Mouse (Mus musculus): ENCODE results near the gene Neu1.
A peak's percentile ranks its signal among the peaks of the same experiment; 100 is the strongest.

The Neu1 gene

DNA sequence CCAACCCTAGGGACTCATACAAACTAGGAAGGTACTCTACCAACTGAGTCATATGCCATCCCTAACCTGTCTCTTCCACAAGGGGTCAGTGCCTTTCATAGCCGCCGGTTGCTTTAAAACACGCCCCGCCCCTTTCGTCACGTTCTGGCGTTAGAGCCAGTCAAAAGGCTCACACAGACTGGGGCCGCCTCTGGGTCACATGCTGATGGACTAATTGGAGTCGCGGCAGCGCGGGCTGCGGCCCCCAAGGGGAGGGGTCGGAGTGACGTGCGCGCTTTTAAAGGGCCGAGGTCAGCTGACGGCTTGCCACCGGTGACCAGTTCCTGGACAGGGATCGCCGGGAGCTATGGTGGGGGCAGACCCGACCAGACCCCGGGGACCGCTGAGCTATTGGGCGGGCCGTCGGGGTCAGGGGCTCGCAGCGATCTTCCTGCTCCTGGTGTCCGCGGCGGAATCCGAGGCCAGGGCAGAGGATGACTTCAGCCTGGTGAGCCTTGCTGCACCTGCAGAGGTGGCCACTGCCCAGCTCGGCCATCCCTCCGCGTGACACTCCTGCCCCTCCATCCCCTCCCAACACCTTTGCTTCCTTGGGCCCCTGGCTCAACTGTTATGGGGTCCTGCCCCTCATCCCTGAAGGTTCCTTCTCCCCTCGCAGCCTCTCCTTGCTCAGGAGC is at the start of gene Neu1:
Gene Neu1 (plus strand): TSS at position 193 of the 674 bp plus-strand sequence.
- peak; percentile 99 for DNase-seq (ENCODE audit: low read depth, low spot score)

DNA sequence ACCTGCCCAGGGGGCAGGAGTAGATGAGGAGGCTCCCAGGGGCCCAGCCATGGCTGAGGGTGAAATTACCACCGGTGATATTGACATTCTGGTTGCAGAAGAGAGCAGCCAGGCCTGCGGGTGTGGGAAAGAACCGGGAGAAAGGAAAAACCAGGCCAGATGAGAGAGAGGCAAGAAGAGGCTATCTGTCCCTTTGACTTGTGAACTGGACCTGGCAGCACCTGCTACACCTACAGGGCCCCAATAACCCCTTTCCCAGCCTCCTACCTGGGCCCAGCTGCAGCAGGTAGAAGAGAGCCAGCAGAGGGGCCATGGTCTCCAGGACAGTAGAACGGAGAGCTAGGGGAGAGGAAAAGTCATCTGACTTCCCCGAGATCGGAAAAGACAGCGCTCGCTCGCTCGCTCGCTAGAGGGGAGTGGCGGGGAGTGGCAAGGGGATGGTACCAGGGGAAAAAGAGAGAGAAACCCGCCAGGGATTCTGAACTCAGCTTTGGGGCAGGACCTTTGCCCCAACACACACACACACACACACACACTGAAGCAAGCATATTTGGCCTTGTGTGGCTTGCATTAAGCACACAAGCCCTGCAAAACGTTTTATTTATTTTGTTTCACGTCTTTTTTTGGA is 49.3 kb upstream of the Neu1 start, which contains the start of gene Gm20547:
Gene Gm20547 (minus strand): TSS at position 360 of the 628 bp plus-strand sequence.
- no peak for DNase-seq (ENCODE audit: low read depth, low spot score)

DNA sequence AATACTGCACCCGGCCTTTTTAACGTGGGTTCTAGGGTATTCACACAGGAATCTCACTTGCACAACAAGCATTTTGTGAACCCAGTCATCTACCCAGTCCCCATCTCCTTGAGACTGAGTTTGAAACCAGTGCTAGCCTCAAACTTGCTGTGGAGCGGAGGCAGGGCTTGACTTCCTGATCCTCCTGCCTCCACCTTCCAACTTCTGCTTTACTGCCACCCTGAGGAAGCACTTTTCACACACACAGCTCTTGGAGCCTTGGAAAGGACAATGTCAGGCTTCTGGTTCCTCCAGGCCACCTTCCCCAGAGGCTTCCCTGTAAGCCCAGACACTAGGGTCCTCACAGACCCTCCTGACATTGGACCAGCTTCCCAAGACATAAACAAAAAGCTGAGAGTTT is 47.7 kb upstream of the Neu1 start:
- DNase-seq (ENCODE audit: low read depth, low spot score), result no peak

DNA sequence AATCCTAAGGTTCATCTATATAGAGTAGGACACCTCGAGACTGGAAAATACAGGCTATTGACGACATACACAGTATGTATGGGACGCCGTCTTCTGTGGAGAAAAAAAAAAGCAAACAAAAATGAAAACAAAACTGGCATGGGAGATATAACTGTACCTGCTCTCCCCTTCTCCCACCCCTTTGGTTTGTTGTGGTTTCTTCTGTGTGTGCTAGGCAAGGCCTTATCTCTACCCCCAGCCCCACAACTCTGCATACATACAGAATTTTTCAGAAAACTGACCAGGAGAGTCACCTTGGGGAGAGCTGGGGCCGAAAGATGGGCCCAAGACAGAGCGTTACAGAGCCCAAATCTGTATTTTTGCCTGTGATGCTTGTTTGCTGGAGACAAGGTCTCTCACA is 46.3 kb upstream of the Neu1 start:
- no peak for DNase-seq (ENCODE audit: low read depth, low spot score)

DNA sequence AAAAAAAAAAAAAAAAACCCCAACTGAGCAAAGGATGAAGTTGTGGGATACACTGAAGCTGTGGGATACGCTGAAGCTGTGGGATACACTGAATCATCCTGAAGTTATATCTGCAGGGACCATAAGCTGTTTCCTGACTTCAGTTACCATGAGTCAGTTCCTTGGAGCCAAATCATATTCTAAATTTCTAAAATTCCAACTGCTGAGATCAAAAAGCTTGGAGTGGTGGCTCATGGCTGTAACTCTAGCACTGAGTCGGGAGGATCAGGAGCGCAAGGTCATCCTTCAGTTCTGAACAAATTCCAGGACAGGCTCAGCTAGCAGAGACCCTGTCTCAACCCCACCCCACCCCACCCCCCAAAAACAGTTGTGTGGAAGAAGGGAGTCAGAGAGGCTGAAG is 45.4 kb upstream of the Neu1 start:
- no peak for DNase-seq (ENCODE audit: low read depth, low spot score)

GRCm38 (mm10) chr17:34887942-34888341 is 43.1 kb upstream of the Neu1 start:
- DNase-seq (ENCODE audit: low read depth, low spot score), result no peak

DNA sequence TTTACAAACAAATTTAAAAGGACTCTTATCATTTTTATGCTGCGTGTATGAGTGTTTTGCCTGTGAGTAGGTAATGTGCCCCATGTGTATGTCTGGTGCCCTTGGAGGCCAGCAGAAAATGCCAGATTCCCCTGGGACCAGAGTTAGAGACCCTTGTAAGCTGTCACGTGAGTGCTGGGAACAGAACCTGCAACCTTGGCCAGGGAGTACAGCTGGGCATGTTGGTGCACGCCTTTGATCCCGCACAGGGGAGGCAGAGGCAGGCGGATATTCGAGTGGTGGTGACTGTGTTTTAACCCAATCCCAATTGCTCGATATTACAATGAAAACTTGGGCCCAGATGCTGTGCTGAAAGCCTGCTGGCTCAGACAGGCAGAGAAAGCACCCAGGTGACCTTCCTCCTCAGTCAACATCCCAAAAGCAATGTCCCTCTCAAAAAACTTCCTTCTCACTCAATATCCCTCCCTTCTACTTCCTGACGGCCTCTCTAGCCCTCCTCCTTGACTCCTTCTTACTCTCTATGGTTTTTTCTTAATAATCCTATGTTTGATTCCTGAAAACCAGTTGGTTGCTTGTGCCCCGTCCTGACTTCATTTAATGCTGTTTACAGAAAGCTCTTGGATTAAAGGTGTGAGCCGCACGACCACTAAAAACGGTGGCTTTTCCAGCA is 40.8 kb upstream of the Neu1 start:
- no peak for DNase-seq (ENCODE audit: low read depth, low spot score)

GRCm38 (mm10) chr17:34891377-34891776 is 39.7 kb upstream of the Neu1 start:
- peak; percentile 52 for DNase-seq (ENCODE audit: low read depth, low spot score)

DNA sequence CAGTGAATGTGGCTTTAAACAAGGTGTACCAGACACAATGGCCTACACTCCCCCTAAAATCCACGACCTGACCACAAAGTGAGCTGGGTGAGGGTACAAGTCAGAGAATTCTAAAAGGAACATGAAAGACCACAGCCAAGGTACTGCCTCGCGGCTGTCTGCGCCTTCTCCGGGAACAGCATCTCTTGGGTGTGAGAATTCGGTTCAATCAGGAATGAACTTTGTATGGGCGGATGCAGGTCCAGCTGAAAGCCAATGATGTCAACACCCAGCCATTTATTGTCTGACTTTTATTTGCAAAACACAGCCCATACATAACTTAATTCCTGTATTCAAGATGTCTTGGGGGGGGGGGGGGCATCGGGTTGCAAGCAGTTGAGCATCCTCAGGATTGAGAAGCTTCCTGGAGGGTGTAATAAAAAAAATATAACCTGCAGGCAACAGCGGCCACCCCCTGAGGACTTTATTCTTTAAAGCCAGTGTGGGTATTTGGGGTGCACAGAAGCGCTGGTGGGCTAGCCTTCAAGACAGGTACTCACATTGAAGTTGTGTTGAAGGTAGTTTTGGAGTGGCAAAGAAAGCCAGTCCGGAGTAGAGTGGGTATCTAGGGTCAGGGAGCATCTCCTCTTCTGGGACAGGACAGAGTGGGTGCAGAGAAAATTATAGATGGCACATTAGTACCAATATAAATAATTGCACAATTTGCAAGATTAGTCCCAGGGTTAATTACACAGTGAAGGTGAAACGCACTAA is 37.8 kb upstream of the Neu1 start:
- no peak for DNase-seq (ENCODE audit: low read depth, low spot score)

- DNase-seq (ENCODE audit: low read depth, low spot score), result peak; percentile 96
Measured at GRCm38 (mm10) chr17:34894074-34894597, 36.9 kb upstream of the Neu1 start.

DNA sequence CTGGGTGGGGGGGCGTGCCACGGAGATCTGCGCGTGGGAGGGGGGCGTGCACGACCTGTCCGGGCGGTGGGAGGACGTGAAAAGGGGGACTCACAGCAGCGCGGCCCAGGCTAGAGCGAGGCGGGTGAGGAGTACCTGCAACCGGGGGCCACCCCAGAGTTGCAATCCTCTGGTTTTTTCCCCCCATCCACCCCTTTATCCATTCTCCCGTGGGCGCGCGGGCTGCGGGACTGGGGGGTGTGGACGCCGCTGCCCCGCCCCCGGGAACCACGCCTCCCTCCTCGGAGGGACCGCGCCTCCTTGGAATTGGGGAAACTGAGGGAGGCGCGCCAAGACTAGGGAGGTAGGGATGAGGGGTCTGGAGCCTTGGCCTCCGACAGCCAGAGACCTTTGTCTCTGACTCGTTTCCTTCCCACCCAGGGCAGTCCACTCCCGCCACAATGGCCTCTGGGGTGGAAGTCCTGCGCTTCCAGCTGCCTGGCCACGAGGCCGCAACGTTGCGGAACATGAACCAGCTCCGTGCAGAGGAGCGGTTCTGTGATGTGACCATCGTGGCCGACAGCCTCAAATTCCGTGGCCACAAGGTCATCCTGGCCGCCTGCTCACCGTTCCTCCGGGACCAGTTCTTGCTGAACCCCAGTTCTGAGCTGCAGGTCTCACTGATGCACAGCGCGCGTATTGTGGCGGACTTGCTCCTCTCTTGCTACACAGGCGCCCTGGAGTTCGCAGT is 36.1 kb upstream of the Neu1 start:
- peak; percentile 43 for DNase-seq (ENCODE audit: low read depth, low spot score)

DNA sequence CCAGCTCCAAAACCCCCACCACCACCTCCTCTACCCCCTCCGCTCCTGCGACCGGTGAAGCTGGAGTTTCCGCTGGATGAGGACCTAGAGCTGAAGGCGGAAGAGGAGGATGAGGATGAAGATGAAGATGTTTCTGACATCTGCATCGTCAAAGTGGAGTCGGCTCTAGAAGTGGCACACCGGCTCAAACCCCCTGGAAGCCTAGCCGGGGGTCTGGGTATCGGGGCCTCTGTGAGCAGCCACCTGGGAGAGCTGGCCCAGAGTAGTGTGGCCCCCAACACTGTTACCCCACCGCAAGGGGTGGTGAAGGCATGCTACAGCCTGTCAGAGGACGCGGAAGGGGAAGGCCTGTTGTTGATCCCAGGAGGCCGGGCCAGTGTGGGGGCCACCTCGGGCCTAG is 35.3 kb upstream of the Neu1 start:
- DNase-seq (ENCODE audit: low read depth, low spot score), result peak; percentile 17

DNA sequence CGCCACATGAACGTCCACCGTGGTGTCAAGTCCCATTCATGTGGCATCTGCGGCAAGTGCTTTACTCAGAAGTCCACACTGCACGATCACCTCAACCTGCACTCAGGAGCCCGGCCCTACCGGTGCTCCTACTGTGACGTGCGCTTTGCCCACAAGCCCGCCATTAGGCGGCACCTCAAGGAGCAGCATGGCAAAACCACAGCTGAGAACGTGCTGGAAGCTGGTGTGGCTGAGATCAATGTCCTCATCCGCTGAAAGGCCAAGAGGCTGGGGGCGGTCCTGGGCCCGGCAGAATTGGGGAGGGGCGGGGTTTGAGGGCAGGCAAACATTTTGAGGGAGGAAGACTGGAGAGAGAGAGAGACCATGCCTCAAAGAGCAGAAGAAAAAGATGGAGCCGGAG is 34.7 kb upstream of the Neu1 start:
- peak; percentile 60 for DNase-seq (ENCODE audit: low read depth, low spot score)

DNA sequence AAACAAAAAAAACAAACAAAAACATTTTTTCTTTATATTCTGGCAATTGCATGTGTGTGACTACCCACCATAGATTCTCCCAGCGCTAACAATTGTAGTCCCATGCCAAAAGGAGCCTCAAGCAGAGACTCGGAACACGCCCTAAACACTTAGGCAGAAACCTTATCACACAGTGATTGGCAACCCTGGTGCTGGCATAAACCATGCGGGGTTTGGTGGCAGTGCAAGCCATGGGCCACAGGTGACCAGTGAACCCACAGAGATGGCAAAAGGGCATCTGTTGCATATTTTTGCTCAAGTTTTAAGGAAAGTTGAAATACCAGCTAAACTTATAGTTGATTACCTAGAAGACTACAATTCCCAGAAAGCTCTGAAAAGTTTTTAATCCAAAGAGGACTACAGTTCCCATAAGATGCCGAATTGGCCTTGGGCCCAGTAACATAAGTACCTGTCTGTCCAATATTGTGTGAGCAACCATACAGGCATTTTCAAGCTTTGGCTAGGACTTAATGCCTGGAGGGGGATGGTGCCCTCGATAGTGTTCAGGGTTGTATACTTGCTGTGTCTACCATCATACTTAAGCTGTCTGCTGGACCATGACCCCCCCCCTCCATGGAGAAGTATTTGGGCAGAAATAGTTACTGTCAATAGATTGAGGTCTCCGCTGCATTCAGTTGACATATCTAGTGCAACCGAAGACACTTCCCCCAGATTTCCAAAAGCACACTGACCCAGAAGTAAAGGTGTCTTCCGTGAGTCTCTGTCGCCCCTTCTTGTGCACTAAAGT is 33.5 kb upstream of the Neu1 start:
- DNase-seq (ENCODE audit: low read depth, low spot score), result no peak

- peak; percentile 91 for DNase-seq (ENCODE audit: low read depth, low spot score)
Measured at GRCm38 (mm10) chr17:34898160-34898586, 32.9 kb upstream of the Neu1 start, which contains the start of the genes C2 and Ehmt2. Gene C2 (minus strand): TSS chr17:34898265. Gene Ehmt2 (plus strand): TSS chr17:34898469.

- DNase-seq (ENCODE audit: low read depth, low spot score), result no peak
Measured at GRCm38 (mm10) chr17:34898706-34899052, 32.4 kb upstream of the Neu1 start.

GRCm38 (mm10) chr17:34899053-34899889 is 31.8 kb upstream of the Neu1 start:
- DNase-seq (ENCODE audit: low read depth, low spot score), result peak; percentile 84

DNA sequence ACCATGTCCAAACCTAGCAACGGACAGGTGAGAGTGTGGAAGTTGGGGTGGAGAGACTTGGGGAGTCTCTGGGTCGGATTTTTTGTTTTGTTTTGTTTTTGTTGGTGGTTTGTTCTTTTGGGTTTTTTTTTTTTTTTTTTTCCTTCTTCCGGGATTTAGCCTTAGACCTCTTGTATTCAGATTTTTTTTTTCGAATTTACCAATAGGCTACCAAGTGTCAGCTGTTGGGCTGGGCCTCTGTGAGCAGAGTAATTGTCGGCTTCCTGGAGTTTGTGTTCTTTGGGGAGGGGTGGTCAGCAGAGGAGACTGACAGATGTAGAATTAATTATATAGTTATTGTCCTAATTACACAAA is 31.2 kb upstream of the Neu1 start:
- no peak for DNase-seq (ENCODE audit: low read depth, low spot score)

GRCm38 (mm10) chr17:34900826-34901225 is 30.2 kb upstream of the Neu1 start:
- DNase-seq (ENCODE audit: low read depth, low spot score), result peak; percentile 44
